Mouse (Mus musculus) kidney, adult 9 months (tissue): ENCODE measurements at regions not wholly inside any gene's neighbourhood (a gene's known extent, or its start where the extent isn't known, plus 50 kb on each side); places are given as distances from the start of the nearest gene placed in this dataset.
A peak's percentile ranks its signal among the peaks of the same experiment; 100 is the strongest.

Experiments
- DNase-seq: peaks from one replicate; pipeline ENCODE4 v3.0.0; 2022

DNA sequence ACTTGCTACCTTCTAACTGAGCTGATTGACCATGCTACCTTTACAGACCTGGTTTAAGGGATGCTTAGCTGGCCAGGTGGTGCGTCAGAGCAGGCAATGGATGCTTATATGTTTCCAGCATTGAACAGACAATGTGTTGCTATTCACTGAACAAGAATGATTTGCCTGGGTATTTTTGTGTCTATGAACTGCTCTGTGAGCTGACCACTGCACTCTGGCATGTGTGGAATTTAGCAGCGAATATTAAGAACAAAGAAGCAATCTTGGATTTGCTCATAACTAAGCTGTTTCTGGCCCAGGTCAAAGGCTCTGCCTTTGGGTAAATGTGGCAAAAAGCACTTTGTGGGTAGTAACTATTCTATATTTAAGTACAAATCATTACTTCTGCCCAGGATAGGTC lies 58.3 kb upstream of the Ccdc39 start:
- DNase-seq: no peak

DNA sequence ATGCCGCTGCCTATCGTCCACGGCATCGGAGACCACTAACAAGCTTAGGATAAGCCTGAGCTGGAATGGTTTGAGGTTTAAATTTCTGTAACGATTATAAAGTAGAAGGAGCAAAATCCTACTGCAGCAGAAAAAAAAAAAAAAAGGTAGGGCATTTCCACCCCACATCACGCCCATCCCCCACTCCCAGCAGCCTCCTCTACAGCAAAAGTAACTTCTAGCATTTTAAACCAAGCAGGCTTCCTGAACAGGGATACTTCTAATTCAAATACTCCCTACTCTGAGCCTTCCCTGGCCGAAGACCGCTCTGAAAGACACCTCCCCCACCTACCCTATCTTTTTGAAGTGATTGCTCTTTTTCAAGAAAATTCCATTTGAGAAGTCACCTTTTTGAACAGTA lies 59.2 kb upstream of the Ccdc39 start:
- DNase-seq: no peak

DNA sequence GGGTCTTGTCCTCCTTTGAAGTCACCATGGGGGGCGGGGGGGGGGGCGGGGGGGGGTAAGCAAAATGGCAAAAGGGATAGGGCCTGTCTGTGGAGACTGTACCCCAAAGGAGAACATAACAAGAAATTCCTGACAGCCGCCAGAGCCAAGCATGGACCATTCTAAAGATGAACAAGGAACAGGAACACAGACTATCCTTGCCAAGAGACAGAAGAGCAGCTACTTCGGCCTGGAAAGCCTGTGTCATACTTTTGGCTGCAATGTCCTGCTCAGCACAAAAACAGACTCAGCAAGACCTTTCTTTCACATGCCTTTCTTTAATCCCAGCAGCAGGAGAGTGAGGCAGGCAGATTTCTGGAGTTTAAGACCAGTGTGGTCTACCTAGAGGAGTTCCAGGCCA lies 59.7 kb upstream of the Ccdc39 start:
- no peak for DNase-seq

DNA sequence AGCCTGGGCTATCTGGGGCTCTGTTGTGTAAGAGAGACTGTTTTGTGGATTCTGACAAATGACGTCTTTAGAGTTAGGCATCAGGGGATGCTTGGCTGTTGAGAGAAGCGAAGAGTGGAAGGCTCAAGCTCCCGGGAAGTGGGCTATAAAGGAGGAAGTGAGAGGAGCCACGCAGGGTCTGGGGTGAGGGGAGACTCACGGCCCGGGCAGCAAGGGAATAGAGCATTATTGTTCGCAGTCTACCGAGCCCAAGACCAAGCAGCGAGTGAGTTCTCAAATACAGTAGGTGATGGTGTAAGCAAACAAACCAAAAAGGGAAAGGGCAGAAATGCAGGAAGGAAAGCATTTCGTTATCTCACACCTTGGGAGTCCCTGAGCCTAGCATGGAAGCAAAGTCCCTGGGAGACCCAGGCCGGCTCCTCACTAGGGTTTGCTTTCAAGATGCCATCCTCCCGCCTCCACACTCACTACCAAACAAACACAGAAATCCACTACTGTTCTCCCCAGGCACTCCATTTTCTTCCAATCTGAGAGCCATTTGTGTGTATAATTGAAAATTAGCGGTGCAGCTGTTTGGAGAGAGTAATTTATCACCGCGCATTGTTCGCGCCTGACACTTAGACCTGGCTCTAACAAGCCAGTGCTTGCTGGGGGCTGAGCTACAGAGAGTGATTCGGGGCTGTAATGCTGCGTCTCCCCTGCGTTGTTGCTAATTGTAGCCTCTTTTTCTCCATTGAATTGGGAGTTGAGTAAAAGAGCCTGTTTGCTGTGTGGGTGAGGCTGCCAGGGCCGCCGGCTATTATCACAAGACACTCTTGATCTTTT lies 61.0 kb upstream of the Ccdc39 start:
- DNase-seq: no peak

DNA sequence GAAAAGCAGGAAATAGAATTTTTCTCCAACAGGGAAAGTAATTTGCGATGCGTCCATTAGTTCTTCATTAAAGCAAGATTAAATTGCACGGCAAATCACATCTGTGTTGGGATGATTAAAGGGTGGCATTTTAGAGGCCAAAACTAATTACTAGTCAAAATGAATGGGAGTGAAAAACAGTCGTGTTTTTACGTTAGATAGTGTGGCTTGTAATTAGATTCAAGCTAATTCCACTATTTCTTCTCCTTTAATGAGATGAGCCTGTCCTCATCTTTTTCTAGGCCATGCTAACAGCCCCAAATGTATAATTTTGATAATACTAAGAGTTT lies 61.5 kb upstream of the Ccdc39 start:
- DNase-seq: no peak

DNA sequence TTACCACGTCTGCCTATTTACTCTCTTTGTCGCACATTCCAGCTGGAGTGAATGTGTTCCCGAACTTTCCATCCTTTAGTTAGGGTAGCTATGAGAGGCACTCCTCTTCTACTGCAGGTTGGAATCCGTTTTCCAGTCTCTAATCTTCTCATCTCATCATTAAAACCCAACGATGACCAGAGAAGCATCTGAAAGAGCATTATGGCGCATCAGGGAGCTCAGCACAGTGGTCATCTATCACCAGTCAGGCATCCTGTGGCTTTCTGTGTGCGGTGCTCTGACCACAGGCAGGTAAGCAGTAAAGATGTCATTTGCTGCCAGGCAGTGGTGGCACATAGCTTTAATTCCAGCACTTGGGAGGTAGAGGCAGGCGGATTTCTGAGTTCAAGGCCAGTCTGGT lies 63.0 kb upstream of the Ccdc39 start:
- DNase-seq: no peak

DNA sequence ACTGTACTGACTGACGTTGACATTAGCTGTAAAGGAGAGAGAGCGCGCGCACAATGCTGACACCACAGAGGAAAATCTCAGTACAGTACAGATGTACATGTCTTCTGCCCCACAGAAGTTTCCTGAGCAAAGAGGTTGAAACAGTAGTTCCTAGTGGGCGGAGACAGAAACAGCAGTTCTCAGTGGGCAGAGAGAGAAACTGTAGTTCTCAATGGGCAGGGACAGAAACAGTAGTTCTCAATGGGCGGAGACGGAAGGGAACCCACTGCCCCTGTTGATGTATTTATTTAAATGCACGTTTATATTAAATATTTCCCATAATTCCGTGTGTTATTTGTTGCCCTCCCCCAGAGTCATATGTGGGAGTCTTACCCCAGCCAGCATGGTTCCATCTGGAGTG lies 67.4 kb upstream of the Ccdc39 start:
- DNase-seq: no peak

DNA sequence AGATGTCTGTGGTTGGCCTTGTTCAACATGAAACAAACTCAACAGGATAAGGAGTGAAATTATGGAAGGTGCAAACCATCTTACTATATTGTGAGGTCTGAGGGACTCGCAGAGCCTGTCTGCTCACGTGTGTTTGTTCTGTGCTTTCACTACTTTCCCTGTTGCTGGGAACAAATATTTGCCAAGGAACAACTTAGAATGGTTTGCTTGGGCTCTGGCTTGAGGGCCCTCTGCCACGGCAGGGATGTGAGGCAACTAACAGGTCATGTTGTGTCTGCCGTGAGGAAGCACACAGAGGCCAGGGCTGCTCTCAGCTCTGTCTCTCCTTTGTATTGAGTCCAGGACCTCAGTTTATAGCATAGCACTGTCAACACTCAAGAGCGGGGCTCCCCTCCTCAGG lies 69.4 kb upstream of the Ccdc39 start:
- DNase-seq: no peak

DNA sequence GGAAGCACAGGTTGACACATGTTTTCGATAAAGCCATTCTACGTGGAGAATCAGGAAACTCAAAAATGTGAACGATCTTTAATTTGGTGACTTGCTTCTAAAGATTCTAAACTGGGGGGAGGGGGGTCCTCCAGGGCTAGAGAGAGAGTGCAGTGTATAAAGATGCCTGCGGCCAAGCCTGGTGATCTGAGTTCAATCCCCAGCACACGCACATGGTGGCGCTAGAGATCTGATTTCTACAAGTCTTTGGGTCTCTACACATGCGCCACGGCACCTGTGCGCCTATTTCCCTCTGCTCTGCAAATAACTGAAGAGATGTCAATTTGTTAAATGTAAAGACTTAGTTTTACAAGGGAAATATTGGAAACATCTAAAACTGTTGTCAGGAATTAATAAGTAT lies 70.3 kb upstream of the Ccdc39 start:
- DNase-seq: no peak

DNA sequence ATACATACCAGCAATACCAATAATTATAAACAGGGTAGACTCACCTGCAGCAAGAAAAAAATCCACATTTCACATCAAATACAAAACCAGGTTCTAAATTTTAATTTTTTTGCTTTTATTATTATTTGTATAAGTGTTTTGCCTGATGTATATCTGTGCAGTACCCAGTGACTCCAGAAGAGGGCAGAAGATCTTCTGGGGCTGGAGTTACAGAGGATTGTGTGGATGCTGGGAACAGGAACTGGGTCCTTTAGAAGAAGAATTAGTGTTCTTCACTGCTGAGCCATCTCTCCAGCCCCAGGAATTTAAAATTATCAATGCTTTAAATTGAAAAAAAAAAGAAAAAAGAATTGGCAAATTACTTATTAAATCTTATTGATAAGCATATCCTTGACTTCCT lies 71.7 kb upstream of the Ccdc39 start:
- no peak for DNase-seq

DNA sequence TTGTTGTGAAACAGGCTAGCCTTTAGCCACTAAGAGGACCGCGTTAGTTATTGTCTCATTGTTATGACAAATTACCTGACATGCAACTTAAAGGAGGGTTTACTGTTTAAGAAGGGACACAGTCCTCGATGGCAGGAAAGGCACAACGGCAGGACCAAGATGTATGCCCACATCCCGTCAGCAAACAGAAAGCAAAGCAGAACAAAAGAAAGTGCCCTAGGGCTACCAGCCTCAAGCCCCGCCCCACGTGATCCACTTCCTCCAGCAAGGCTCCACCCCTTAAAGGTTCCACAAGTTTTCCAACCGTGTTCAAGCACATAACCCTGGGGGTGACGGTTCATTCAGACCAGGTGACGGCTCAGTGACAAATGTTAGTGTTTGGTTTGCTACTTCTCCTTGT lies 72.2 kb upstream of the Ccdc39 start:
- DNase-seq: no peak

DNA sequence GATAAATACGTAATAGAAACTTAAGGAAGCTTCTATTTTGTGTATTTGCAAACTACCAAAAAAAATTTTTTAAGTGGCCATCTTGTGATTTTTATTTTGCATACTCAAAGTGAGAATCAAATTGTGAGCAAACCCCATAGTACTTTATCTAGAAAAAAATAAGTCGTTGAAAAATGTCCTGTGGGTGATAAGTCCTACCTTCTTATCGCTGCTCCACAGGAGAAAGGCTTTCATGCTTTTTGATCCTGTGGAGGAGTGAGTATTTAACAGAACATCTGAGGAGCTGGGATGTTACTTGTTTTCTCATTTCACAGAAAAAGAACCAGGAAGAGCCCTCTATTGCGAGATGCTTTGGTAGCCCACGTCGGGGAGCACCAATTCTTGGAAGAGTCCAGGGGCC lies 72.7 kb upstream of the Ccdc39 start:
- no peak for DNase-seq

DNA sequence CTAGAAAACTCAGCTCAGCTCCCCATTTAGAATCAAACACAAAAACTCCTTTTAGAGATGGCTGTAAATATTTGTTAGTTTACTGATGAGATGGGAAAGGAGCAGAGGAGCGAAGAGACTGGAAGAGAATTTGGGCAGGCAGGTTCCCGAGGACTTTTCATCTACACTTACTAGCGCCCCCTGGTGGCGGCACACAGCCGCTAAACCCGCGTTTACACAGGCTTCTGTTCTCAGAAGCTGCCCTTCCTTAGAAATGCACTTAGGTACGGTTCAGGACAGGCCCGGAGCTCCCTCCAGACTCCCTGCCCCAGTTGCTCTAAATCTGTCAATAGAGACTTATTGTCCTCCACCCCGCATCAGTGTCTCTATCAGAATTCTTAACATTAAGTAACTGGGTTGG lies 74.7 kb upstream of the Ccdc39 start:
- DNase-seq: peak; percentile 76

DNA sequence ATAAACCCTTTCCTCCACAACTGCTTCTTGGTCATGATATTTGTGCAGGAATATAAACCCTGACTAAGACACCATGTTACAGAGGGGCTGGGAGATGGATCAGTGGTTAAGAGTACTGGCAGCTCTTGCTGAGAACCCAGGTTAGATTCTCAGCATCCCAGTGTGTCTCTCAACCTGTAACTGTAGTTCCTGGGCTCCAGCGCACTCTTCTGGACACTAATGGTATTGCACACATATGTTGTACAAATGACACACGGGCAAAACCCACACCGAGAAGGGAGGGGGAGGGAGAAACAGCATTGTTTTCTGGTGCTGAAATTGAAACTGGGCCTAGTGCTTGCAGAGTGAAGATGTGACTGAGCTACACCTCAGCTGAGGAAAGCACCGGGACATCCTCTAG lies 81.0 kb upstream of the Ccdc39 start:
- no peak for DNase-seq

DNA sequence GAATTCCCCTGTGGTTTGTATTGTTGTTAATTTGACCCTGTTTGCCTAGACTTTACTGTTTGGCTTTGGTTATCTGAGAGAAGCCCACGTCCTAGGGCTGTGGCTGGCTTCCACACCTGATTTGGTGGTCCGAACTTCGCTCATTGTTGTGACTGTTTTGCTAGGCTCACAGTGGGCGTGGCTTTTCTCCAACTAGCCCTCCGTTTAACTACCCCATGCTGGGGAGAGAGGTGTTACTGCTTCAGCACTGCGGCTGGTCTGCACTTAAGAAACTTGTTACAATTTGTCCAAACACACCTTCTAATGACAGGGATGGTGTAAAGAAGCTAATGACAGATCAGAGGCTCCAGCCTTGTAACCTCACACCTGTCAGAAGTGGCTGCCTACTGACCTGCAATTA lies 64.7 kb upstream of the Fxr1 start:
- peak; percentile 1 for DNase-seq

DNA sequence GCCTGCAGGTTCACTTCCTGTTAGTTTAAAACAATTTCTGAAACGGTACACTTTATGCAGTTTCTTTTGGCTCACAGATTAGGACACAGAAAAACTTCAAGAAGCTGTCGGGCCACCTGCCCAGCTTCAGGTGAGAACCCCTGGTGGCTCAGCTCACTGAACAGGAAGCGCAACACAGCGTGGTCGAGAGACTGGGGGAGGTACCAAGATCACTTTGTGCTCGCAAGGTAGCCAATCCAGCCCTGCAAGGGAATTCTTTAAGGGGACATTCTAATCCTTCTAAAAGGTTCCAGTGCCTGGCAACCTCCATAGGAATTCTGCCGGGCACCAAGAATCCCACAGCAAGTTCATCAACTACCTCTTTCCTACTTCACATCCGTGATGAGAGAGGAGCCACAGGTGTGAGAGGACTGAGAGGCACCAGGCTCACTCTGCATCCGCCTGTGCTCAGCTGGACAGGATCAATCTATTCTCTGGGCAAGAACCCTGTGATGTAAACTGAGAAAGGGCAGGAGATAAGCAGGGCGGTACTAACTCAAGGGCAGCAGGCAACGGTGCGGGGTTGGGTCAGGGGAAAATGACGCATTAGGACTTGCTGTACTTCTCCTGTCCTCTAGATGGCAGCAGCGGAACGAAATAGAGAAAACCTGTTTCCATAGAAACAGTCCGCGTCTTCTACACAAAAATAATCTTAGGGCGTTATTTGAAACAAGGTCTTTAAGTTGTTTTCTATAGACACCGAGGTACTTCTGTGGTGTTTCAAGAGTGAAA lies 63.7 kb upstream of the Fxr1 start:
- peak; percentile 79 for DNase-seq

DNA sequence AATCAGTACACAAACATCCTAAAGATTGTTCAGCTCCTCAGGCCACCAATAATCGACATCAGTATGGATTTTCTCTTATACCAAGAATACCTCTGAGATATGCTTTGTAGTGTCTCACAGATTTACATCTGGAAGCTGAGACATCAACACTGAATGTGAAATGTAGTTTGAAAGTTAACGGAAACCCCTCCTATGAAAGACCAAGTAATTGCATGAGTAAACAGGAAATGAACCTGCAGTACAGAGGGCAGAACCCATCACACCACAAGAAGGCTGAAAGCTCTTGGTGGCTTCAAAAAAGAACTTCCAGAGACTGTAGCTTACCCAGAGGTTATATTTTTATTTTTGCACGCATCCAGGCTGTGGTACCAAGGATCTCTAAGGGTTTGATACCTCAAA lies 63.1 kb upstream of the Fxr1 start:
- DNase-seq: no peak

DNA sequence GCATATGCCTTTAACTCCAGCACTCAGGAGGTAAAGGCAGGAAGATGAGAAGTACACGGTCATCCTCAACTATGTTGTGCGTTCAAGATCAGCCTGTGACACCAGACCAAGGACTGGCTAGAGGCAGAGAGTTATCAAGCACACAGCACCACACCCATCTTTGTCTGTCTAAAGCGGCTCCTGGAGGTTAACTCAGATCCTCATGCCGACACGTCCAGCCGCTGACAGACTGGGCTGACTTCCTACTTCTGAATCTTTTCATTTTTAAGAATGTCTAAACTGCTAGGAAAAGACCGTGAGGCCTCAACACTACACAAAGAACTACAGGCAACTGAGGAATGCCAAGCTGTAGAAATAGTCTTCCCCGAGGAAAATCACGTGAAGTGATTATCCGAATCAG lies 62.1 kb upstream of the Fxr1 start:
- DNase-seq: no peak

DNA sequence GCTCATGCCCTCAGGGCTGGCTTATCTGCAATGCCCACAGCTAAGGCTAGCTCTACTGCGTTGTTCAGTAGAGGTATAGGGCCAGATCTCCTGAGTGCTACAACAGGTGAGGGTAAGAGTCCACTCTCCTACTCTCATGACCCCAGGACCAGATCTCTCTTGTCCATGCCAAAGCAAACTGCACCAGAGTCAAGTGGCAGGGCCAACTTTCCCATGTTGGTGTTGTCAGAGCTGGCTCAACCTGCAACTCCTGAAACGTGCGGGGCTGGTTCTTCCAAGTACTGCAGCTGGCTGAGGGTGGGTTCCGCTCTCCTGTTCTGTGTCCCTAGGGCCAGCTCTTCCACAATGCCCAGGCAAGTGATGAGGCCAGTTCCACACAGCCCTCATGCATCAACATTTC lies 61.5 kb upstream of the Fxr1 start:
- no peak for DNase-seq

DNA sequence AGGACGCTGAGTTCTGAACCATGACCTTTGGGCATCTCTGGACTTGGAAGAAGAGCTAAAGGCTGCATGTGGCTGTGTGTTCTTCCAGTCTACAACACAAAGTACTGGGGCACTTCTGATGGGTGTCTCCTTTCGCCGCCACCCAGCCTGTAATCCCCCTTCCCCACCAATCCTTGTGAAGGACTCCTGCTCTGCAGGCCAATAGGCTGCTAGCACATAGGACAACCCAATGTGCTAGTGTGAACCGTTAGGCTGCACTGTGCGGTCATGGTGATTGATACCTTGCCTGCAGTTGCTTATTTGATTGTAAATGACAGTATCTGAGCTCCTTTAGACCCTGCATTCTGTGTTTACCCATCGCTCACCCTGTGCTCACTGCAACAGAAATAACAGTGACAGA lies 59.5 kb upstream of the Fxr1 start:
- no peak for DNase-seq

DNA sequence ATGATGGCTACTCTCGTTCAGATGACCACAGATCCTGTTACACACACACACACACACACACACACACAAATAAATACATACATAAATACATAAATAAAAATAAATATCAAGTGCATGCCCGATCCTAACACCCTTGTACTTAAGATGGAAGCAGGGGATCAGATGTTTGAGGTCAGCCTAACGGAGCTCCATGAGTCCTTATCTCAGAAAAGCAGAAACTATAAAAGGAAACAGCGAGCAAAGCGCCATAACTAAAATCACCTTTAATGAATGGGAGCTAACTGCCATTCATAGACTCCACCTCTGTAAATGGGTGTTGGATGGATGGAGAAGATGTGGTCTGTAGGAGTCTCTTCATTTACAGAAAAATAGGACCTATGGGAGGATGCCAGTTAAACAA lies 56.8 kb upstream of the Fxr1 start:
- DNase-seq: no peak

DNA sequence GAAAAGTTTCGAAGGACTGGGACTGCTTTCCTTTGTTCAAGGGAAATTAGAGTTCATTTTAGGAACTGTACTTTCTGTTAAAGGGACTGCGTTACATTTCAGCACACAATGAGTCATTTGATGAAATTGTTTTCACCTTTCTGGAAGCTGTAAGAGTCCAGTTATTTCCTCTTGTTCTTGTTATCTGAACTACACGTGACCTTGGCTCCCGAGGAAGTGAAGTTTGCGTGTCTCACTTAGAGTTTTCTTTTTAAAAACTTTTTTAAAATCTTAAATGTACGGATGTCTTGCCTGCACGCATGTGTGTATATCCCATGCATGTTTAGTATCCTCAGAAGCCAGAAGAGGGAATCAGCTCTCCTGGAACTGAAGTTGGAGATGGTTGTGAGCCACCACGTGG lies 52.6 kb upstream of the Fxr1 start:
- no peak for DNase-seq
